Mouse (Mus musculus) limb, embryonic 12.5 days (tissue): ENCODE measurements around the gene Sgpp1. TPM values are rescaled to one million over a fixed set of nuclear protein-coding genes. Genes with fewer than 3 reads are reported as not detected.

Source experiments
- ATAC-seq: fragments of 200-750 bp; cut with Nextera tagmentation; 2 replicates; pipeline ENCODE4 v1.8.0; 2017; ENCODE audit warnings: low read depth, moderate TSS enrichment; ENCODE audit not compliant: insufficient number of reproducible peaks, insufficient read depth, low FRiP score, low TSS enrichment
- H3K27ac ChIP-seq: fragments of 300-500 bp; sonication (generic); 2 replicates; pipeline ENCODE4 v1.5.1; 2016; ENCODE audit warnings: mild to moderate bottlenecking, moderate library complexity
- H3K27me3 ChIP-seq: fragments of 300-500 bp; sonication (generic); 2 replicates; pipeline ENCODE4 v1.6.1; 2016; ENCODE audit warnings: mild to moderate bottlenecking, moderate library complexity
- H3K36me3 ChIP-seq: fragments of 300-500 bp; sonication (generic); 2 replicates; pipeline ENCODE4 v1.6.1; 2016; ENCODE audit warnings: mild to moderate bottlenecking, moderate library complexity
- H3K4me1 ChIP-seq: fragments of 300-500 bp; sonication (generic); replicated peaks from 2 replicates; pipeline ENCODE4 v1.6.1; 2016
- H3K4me2 ChIP-seq: fragments of 300-500 bp; sonication (generic); 2 replicates; pipeline ENCODE4 v1.6.1; 2016; ENCODE audit warnings: mild to moderate bottlenecking, moderate library complexity
- H3K4me3 ChIP-seq: fragments of 300-500 bp; sonication (generic); replicated peaks from 2 replicates; pipeline ENCODE4 v1.5.1; 2016; ENCODE audit warnings: mild to moderate bottlenecking
- H3K9ac ChIP-seq: fragments of 300-500 bp; sonication (generic); replicated peaks from 2 replicates; pipeline ENCODE4 v1.6.1; 2016; ENCODE audit warnings: mild to moderate bottlenecking, moderate library complexity
- H3K9me3 ChIP-seq: fragments of 300-500 bp; sonication (generic); 2 replicates; pipeline ENCODE4 v1.6.1; 2016; ENCODE audit warnings: mild to moderate bottlenecking, moderate library complexity
- WGBS: fragments of 180-500 bp; shearing (Covaris S2); methylation state at CpG from one replicate; pipeline ENCODE4 v1.1.7; 2016; 5-methylcytosine and 5-hydroxymethylcytosine counted together
- polyA plus RNA-seq: library from polyadenylated mRNA; unstranded; fragments of >200 nt; fragmentation: Nextera tagmentation; extraction: Ambion mirVana; gene quantifications from 2 replicates; pipeline ENCODE4 v1.2.1, GENCODE M21; 2016

Gene Sgpp1
- polyA plus RNA-seq, 1 experiment from 2014 or later: 13.4 TPM

DNA sequence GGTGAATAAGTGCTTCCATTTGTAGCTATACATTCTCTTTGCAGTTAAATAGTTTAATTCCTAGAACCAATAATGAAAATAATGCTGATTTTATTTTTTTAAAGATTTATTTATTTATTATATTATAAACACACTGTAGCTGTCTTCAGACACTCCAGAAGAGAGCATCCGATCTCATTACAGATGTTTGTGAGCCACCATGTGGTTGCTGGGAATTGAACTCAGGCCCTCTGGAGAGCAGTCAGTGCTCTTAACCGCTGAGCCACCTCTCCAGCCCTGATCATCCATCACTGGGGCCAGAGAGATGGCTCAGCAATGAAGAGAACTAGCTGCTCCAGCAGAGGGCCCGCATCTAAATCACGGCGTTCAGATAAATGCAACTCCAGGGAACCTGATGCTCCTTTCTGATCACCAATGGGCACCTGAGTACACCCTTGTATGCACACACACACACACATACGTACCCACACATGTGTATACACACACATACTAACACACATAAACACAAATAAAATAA is 3.5 kb downstream of the Sgpp1 start:
- Histone ChIP-seq H3K9ac (no peak overlapping the region), H3K27ac (no peak overlapping the region), H3K36me3 (peaks cover 9% of the 10 kb centered on the region), H3K4me1 (peaks cover 15% of the 10 kb centered on the region), H3K9me3 (no peaks in the 10 kb centered on the region), H3K4me3 (no peak overlapping the region), H3K27me3 (no peaks in the 10 kb centered on the region), H3K4me2 (no peak overlapping the region)
- ATAC-seq: no peak
- WGBS: 60% methylated on average over 6 of the region's 6 CpGs

DNA sequence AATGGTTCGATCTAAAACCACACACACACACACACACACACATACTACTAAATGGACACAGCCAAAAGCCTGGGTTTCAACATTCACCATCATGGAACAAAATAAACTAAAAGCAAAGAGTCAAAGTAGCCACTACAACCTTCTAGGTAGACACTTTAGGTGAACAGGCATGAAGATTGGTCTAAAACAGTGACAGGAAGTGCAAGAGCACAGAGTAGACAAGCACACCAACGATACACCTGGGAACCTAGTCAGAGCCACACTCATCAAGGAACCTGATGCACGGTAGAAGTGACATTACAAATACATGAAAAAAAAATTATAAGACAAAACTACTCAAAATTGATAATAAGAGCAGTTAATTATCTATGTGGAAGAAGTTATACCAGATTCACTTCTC is 4.0 kb downstream of the Sgpp1 start:
- no peaks in the 10 kb centered on the region for H3K27me3 ChIP-seq
- 87% methylated on average over 3 of the region's 3 CpGs for WGBS

DNA sequence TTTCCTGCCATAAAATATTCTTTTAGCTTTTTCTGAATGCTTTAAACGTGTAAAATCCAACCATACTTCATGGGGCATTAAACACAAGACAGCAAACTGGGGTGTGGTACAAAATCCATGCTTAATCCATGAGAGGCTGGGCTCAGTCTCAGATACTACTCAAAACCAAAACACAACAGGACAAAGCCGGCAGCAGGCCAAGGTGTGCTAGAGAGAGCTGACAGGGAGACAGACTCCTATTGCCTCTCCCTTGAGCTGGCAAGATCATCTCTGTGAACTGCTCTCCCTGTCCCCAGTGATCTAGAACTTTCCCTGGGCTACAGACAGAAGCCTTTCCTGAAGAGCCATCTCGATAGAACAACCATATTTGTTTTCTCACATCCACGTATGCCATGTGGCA is 5.1 kb downstream of the Sgpp1 start:
- H3K9ac ChIP-seq: no peak overlapping the region
- WGBS: 79% methylated on average over 4 of the region's 4 CpGs
- peaks cover 15% of the 10 kb centered on the region for H3K4me1 ChIP-seq
- H3K4me2 ChIP-seq: no peak overlapping the region
- H3K4me3 ChIP-seq: no peak overlapping the region
- H3K9me3 ChIP-seq: no peaks in the 10 kb centered on the region
- ATAC-seq: no peak
- H3K27ac ChIP-seq: no peak overlapping the region
- H3K27me3 ChIP-seq: no peaks in the 10 kb centered on the region
- H3K36me3 ChIP-seq: peaks cover 9% of the 10 kb centered on the region

More for the DNA sequence above, 4.0 kb downstream of the Sgpp1 start:
- no peak overlapping the region for H3K9ac ChIP-seq
- no peak overlapping the region for H3K27ac ChIP-seq
- no peak overlapping the region for H3K4me2 ChIP-seq
- ATAC-seq: no peak
- H3K9me3 ChIP-seq: no peaks in the 10 kb centered on the region
- peaks cover 15% of the 10 kb centered on the region for H3K4me1 ChIP-seq
- H3K36me3 ChIP-seq: peaks cover 9% of the 10 kb centered on the region
- H3K4me3 ChIP-seq: no peak overlapping the region

DNA sequence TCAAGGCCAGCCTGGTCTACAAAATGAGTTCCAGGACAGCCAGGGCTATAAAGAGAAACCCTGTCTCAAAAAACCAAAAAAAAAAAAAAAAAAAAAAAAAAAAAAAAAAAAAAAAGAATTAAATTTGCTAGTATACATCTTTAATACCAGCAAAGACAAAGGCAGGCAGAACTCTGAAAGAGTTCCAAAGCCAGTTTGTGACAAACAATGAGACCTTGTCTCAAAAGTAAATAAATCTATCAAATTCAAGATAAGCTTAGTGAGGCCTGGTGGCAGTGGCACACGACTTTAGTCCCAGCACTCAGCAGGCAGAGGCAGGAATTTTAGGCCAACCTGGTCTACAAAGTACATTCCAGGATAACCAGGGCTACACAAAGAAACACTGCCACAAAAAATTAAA is 5.7 kb downstream of the Sgpp1 start:
- H3K4me1 ChIP-seq: peaks cover 15% of the 10 kb centered on the region
- H3K9ac ChIP-seq: no peak overlapping the region
- H3K27ac ChIP-seq: no peak overlapping the region
- H3K27me3 ChIP-seq: no peaks in the 10 kb centered on the region
- WGBS: 61% methylated on average over 1 of the region's 1 CpGs
- H3K9me3 ChIP-seq: no peaks in the 10 kb centered on the region
- no peak overlapping the region for H3K4me3 ChIP-seq
- no peak overlapping the region for H3K4me2 ChIP-seq
- no peak for ATAC-seq
- peaks cover 9% of the 10 kb centered on the region for H3K36me3 ChIP-seq

DNA sequence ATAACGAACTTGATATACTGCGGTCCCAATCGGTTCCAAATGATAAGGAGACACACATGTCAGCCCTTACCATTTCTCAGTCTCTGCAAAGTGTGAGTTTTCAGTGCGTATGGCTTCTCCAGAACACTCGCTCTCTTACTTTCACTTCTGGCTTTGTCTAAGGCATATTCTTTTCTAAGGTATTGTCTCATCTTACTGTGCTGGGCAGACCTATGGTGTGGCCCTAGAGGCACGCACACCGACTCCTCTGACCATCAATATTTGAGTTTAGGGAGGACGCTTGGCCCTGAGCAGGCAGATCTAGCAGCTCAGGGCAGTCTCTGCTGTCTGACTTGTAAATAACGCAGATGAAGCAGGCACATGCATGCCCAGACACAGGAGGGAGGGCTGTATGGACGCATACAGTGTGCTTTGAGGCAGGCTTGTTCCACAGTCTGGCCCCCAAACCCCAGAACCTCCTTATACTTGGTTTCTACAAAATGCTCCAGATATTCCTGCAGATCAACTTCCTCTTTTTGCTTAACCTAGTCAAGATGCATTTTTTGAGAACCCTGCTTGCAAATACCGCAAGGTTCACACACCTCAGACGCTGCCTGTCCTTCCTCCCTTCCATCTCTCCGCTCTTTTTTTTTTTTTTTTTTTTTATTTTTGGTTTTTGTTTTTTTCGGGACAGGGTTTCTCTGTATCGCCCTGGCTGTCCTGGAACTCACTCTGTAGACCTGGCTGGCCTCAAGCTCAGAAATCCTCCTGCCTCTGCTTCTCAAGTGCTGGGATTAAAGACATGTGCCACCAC is 8.0 kb downstream of the Sgpp1 start:
- Histone ChIP-seq H3K27ac (no peak overlapping the region), H3K27me3 (no peaks in the 10 kb centered on the region; the same call in 1 of the 2 replicates), H3K36me3 (peaks cover 9% of the 10 kb centered on the region), H3K4me3 (no peak overlapping the region), H3K4me2 (no peak overlapping the region), H3K9me3 (no peaks in the 10 kb centered on the region), H3K9ac (no peak overlapping the region), H3K4me1 (0 out of 2 replicates have a peak, but pooled peaks cover 4% of the 10 kb centered on the region)
- WGBS: 85% methylated on average over 15 of the region's 15 CpGs
- no peak for ATAC-seq

DNA sequence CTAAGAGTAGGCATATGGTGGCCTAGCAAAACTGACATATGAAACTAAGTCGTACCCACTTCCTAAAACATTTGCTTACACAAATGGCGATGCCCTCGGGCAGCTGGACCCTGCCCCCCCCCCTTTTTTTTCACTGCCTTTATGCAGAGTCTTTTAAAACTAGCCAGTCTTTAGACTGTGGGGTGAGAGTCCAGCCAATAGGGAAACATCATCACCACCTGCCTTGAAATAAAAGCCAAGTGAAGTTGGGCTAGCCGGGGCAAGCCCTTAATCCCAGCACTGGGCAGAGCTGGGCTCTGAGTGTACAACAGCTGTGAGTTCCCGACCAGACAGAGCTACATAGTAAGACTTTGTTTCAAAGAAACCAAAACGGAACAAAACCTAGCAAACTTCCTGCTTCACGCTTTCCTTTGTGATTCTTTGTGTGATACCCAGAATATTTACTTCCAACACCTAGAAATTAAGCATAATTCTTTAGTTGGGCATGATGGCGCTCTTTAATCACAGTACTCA is 9.1 kb downstream of the Sgpp1 start:
- Histone ChIP-seq H3K4me3 (no peak overlapping the region), H3K27me3 (no peaks in the 10 kb centered on the region; the same call in 1 of the 2 replicates), H3K27ac (no peak overlapping the region), H3K4me1 (peaks cover 13% of the 10 kb centered on the region), H3K36me3 (peaks cover 9% of the 10 kb centered on the region), H3K4me2 (no peak overlapping the region), H3K9me3 (no peaks in the 10 kb centered on the region), H3K9ac (no peak overlapping the region)
- ATAC-seq: no peak; the same call in 1 of the 2 replicates
- 81% methylated on average over 8 of the region's 8 CpGs for WGBS

DNA sequence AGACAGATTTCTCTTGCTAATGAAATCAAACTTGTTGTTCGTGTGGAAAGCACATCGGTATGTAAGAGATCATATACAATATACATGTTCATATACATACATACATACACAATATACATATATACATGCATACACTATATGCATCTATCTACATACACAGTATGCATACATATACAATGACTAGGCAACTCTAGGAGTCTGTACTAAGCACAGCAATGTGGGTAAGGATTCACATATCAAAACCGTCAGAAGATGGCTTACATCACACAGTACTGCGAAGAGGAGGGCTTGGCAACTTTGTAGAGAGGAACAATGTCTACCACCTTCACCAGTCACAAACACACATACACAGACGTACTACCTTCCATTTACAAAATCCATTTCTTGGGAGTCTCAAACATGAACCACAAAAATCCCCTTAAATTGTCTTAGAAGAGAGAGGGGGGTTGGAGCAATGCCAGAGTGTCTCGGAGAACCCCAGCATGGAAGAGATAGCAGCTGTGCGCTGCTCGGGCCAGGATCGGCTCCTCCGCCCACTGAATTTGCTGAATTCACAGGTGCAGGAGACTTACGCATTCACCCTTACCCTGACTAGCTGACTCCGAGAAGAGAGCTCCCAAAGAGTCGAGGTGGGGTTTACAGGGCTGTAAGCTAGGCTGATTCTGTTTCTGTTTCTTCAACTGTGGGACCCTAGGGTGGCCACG is 10.8 kb downstream of the Sgpp1 start:
- no peak for ATAC-seq
- Histone ChIP-seq H3K36me3 (peaks cover 9% of the 10 kb centered on the region), H3K27ac (no peak overlapping the region), H3K4me1 (peaks cover 17% of the 10 kb centered on the region), H3K4me2 (no peak overlapping the region), H3K9ac (no peak overlapping the region), H3K9me3 (no peaks in the 10 kb centered on the region), H3K4me3 (no peak overlapping the region), H3K27me3 (no peaks in the 10 kb centered on the region; the same call in 1 of the 2 replicates)
- 88% methylated on average over 14 of the region's 14 CpGs for WGBS

DNA sequence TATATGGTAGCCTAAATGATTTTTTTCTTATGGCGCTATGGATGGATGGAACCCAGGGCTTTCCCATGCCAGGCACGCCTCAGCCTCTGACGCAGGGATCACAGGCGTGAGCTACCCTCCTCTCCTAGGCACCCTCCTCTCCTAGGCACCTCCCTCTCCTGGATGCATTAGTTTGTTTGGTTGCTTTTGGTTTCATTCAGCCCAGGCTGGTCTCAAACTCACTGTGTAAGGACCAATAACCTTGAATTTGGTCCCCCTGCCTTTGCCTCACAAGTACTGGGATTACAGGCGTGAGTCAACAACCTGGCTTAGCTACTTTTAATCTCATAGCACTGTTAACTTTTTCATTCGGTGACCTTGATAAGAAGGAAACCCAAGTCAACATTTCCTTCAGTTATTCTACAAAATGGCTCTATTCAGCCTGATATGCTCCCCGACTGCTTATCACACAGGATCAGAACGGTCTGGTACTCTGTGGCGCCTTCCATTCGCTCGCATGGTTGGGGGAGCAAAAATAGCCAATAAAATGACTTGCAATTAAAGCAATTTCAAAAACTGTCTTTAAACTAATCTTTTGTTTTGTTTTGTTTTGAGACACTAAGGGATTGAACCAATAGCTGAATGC is 11.6 kb downstream of the Sgpp1 start:
- 83% methylated on average over 11 of the region's 11 CpGs for WGBS
- no peak overlapping the region for H3K27ac ChIP-seq
- no peak overlapping the region for H3K4me2 ChIP-seq
- no peak for ATAC-seq
- peaks cover 17% of the 10 kb centered on the region for H3K4me1 ChIP-seq
- H3K9me3 ChIP-seq: no peaks in the 10 kb centered on the region
- H3K9ac ChIP-seq: no peak overlapping the region
- no peaks in the 10 kb centered on the region; the same call in 1 of the 2 replicates for H3K27me3 ChIP-seq
- H3K36me3 ChIP-seq: peaks cover 17% of the 10 kb centered on the region
- no peak overlapping the region for H3K4me3 ChIP-seq

DNA sequence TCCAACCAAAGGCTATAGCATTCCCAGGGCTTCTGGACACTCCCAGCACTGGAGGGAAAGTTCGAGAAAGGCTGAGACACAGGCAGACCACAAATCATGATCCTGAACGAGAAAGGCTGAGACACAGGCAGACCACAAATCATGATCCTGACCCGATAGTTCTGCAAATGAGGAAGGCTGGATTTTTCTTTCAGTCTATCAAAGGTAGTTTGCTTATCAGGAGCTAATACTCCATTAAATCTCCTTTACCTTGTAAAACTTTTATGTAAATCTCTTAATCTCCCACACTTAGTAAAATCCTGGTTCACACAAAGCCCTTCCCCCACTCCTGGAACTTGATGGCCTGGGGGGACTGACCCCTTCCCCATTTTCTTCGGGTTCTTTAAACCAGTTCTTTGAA is 13.6 kb downstream of the Sgpp1 start:
- Histone ChIP-seq H3K9ac (no peak overlapping the region), H3K27me3 (no peaks in the 10 kb centered on the region; the same call in 1 of the 2 replicates), H3K4me1 (peaks cover 17% of the 10 kb centered on the region), H3K4me3 (no peak overlapping the region), H3K9me3 (no peaks in the 10 kb centered on the region), H3K4me2 (no peak overlapping the region), H3K27ac (no peak overlapping the region), H3K36me3 (peaks cover 11% of the 10 kb centered on the region; the same call in 1 of the 2 replicates)
- no peak for ATAC-seq
- 3% methylated on average over 4 of the region's 4 CpGs for WGBS

DNA sequence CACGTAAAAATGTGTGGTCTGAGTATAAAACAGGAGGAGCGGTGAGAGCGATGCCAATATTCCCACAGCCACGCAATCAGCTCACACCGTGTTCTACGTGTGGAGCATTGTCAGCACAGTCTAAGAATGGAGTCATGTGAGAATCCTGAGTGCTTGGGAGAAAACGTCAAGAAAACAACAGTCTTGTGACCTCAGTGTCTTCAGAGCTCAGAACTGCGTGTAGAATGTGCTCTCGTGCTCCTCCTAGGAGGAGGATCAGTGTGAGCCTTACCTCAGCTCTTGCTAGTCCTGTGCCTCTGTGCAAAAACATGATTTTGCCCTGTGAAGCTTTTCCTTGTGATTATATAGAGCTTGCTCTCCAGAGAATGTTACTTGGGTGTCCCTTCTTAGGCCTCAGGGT is 14.5 kb downstream of the Sgpp1 start:
- ATAC-seq: no peak
- Histone ChIP-seq H3K4me3 (no peak overlapping the region), H3K9me3 (no peaks in the 10 kb centered on the region), H3K36me3 (peaks cover 16% of the 10 kb centered on the region), H3K27me3 (no peaks in the 10 kb centered on the region; the same call in 1 of the 2 replicates), H3K4me1 (peaks cover 20% of the 10 kb centered on the region), H3K27ac (no peak overlapping the region), H3K9ac (no peak overlapping the region), H3K4me2 (no peak overlapping the region)
- 53% methylated on average over 9 of the region's 9 CpGs for WGBS

DNA sequence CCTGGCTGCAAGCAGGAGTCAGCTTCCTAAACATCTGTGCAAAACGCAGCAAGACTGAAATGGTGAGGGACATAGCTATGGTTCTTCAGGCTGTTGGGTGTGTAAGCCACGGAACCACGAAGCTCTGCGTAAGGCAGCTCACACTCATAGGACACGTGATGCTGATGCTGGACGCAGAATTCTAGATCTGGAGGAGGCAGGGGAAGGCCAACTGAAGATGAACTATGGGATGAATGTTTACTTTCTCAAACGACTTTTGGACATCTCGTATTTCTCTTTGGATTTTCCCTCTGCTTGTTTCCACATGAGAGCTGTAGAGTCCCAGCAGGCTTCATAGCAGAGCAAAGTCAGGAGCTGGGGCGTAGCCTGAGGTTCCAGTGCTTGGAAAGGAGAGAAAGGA is 21.9 kb downstream of the Sgpp1 start:
- Histone ChIP-seq H3K9me3 (no peaks in the 10 kb centered on the region), H3K4me3 (no peak overlapping the region), H3K9ac (no peak overlapping the region), H3K4me2 (no peak overlapping the region), H3K27me3 (no peaks in the 10 kb centered on the region), H3K4me1 (peaks cover 3% of the 10 kb centered on the region; the same call in 1 of the 2 replicates), H3K36me3 (peaks cover 6% of the 10 kb centered on the region; the same call in 1 of the 2 replicates), H3K27ac (no peak overlapping the region)
- 83% methylated on average over 9 of the region's 9 CpGs for WGBS
- ATAC-seq: no peak
